Mouse (Mus musculus): Measurements from ENCODE around the gene Bcl2l1. TPM values are rescaled to one million over a fixed set of nuclear protein-coding genes. Genes with fewer than 3 reads are reported as not detected.

Bcl2l1 gene
- polyA plus RNA-seq, 1 experiment from 2014 or later = 110 TPM

DNA sequence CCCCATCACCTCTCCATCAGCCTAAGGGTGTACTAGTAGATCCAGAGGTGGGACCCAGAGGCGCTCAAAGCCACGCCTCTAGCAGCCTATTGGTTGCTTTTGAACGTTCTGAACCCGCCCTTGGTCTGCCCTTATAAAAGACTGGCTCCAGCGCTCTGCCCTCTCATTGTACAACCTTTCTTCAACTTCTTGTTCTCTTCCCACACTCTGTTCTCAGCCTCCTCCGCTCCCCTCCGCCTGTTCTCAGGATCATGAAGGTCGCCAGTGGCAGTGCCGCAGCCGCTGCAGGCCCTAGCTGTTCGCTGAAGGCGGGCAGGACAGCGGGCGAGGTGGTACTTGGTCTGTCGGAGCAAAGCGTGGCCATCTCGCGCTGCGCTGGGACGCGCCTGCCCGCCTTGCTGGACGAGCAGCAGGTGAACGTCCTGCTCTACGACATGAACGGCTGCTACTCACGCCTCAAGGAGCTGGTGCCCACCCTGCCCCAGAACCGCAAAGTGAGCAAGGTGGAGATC is 95.4 kb downstream of the Bcl2l1 start, which contains the start of gene Id1:
Gene Id1, plus strand, starts transcription at position 162 of the 512 bp plus-strand sequence.
- Histone ChIP-seq H3K36me3 (peaks cover 8% of the 10 kb centered on the region; the same call in 1 of the 2 replicates), H3K9me3 (no peaks in the 10 kb centered on the region), H3K4me2 (peak within 1 kb of the TSS; percentile 93), H3K4me3 (replicated peaks) (peak within 1 kb of the TSS; percentile 91), H3K27me3 (no peaks in the 10 kb centered on the region), H3K27ac (peak within 1 kb of the TSS; percentile 99), H3K4me1 (replicated peaks) (peaks cover 54% of the 10 kb centered on the region), H3K9ac (replicated peaks) (peak within 1 kb of the TSS; percentile 98)
- under 1% methylated on average over 28 of the region's 28 CpGs for WGBS
- peak; percentile 66 for ATAC-seq (ENCODE audit: insufficient number of reproducible peaks, insufficient read depth, low FRiP score, low TSS enrichment, low read depth)

DNA sequence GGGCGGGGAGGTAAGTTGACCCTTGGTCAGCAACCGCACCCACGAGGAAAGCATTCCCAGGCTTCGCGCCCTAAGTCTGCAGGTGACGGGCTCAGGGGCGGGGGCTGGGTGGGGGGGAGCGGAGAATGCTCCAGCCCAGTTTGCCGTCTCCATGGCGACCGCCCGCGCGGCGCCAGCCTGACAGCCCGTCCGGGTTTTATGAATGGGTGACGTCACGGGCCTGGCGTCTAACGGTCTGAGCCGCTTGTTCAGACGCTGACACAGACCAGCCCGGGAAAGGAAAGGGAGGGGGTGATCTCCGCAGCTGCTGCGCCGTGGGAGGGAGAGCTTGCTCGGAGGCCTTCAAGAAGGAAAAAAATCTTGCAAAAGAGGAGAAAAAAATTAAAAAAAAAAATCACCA is 96.5 kb downstream of the Bcl2l1 start:
- Histone ChIP-seq H3K4me1 (replicated peaks) (peaks cover 52% of the 10 kb centered on the region), H3K9ac (replicated peaks) (peak overlapping the region; percentile 52; the same call in 1 of the 2 replicates)
- ATAC-seq (ENCODE audit: insufficient number of reproducible peaks, insufficient read depth, low FRiP score, low TSS enrichment, low read depth) = peak; percentile 75

DNA sequence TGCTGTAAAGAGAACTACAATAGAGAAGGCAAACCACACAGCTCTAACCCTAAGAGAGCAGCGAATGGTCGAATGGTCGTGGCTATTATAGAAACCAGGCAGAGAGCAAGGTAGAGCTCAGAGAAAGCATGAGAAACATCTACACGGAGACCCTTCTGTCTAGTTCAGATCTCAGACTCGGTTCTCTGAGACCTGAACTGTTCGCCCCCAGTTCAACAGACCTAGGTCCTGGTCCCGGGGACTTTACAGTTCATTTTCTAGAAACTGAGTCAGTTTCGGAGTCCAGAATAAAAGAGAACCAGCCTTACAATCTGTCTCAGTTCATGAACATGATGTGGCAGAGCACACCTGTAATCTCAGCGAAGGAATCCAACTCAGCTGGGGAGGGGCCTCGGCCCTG is 97.0 kb downstream of the Bcl2l1 start:
- H3K9me3 ChIP-seq = no peaks in the 10 kb centered on the region
- peak overlapping the region; percentile 99 for H3K27ac ChIP-seq
- peak overlapping the region; percentile 91 for H3K4me3 ChIP-seq (replicated peaks)
- peaks cover 8% of the 10 kb centered on the region; the same call in 1 of the 2 replicates for H3K36me3 ChIP-seq
- peak overlapping the region; percentile 93 for H3K4me2 ChIP-seq
- no peak overlapping the region for H3K9ac ChIP-seq (replicated peaks)
- ATAC-seq (ENCODE audit: insufficient number of reproducible peaks, insufficient read depth, low FRiP score, low TSS enrichment, low read depth) = no peak
- H3K4me1 ChIP-seq (replicated peaks) = peaks cover 52% of the 10 kb centered on the region
- H3K27me3 ChIP-seq = no peaks in the 10 kb centered on the region
- WGBS = 8% methylated on average over 10 of the region's 10 CpGs

More for the DNA sequence above, 96.5 kb downstream of the Bcl2l1 start:
- under 1% methylated on average over 28 of the region's 28 CpGs for WGBS
- H3K4me3 ChIP-seq (replicated peaks) = peak overlapping the region; percentile 91
- H3K4me2 ChIP-seq = peak overlapping the region; percentile 93
- H3K27ac ChIP-seq = peak overlapping the region; percentile 99
- H3K27me3 ChIP-seq = no peaks in the 10 kb centered on the region
- H3K9me3 ChIP-seq = no peaks in the 10 kb centered on the region
- peaks cover 8% of the 10 kb centered on the region; the same call in 1 of the 2 replicates for H3K36me3 ChIP-seq

DNA sequence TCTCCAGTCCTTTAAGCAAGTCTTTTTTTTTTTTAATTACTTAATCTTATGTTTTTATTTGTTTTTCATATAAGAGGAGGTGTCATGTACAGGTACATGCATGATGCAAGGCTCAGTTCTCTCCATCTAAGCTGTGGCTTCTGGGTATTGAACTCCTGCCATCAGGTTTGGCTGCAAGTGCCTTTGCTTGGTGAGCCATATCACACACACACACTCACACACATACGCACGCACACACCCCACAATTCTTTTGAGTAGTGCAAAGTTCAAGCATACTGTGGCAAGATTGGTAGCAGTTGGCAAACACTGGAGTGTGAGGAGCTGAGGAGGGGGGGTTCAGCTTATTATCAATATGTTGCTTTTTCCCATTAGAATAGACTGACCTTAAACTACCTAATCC is 98.3 kb downstream of the Bcl2l1 start:
- no peak overlapping the region for H3K4me2 ChIP-seq
- no peak for ATAC-seq (ENCODE audit: insufficient number of reproducible peaks, insufficient read depth, low FRiP score, low TSS enrichment, low read depth)
- no peak overlapping the region for H3K27ac ChIP-seq
- no peaks in the 10 kb centered on the region for H3K9me3 ChIP-seq
- H3K36me3 ChIP-seq = peaks cover 8% of the 10 kb centered on the region; the same call in 1 of the 2 replicates
- H3K27me3 ChIP-seq = no peaks in the 10 kb centered on the region
- H3K9ac ChIP-seq (replicated peaks) = no peak overlapping the region
- peaks cover 59% of the 10 kb centered on the region for H3K4me1 ChIP-seq (replicated peaks)
- H3K4me3 ChIP-seq (replicated peaks) = no peak overlapping the region
- WGBS = 93% methylated on average over 2 of the region's 2 CpGs

Small RNA genes lying within 50 kb of the gene (microRNA-seq; reads per million reads assigned to microRNA genes)
- gene Gm23802 (not detected), gene Mir5622 (0.93 reads per million)

Other genes with a start within 250 kb of the Bcl2l1 start
- gene Defb45, start 232.3 kb downstream of the Bcl2l1 start, polyA plus RNA-seq (2016; fragmentation: Nextera tagmentation; extraction: Ambion mirVana) = not detected in 2 replicates
- gene Defb36, start 227.4 kb downstream of the Bcl2l1 start, polyA plus RNA-seq (2016; fragmentation: Nextera tagmentation; extraction: Ambion mirVana) = not detected in 2 replicates
- not detected in 2 replicates for gene Defb25, start 208.7 kb downstream of the Bcl2l1 start, polyA plus RNA-seq (2016; fragmentation: Nextera tagmentation; extraction: Ambion mirVana)
- 0.87 and 1.1 TPM in 2 replicates for gene Rem1, start 204.8 kb downstream of the Bcl2l1 start, polyA plus RNA-seq (2016; fragmentation: Nextera tagmentation; extraction: Ambion mirVana)
- 129 and 135 TPM in 2 replicates for gene H13, start 162.3 kb downstream of the Bcl2l1 start, polyA plus RNA-seq (2016; fragmentation: Nextera tagmentation; extraction: Ambion mirVana)
- 36.3 and 39.2 TPM in 2 replicates for gene Mcts2, start 144.7 kb downstream of the Bcl2l1 start, polyA plus RNA-seq (2016; fragmentation: Nextera tagmentation; extraction: Ambion mirVana)
- 299 and 330 TPM in 2 replicates for gene Id1, start 95.5 kb downstream of the Bcl2l1 start, polyA plus RNA-seq (2016; fragmentation: Nextera tagmentation; extraction: Ambion mirVana)
- gene Cox4i2, start 77.6 kb downstream of the Bcl2l1 start, polyA plus RNA-seq (2016; fragmentation: Nextera tagmentation; extraction: Ambion mirVana) = 29.9 and 30.6 TPM in 2 replicates
- 110 and 114 TPM in 2 replicates for gene Tpx2, start 16.2 kb upstream of the Bcl2l1 start, polyA plus RNA-seq (2016; fragmentation: Nextera tagmentation; extraction: Ambion mirVana)
- not detected in 2 replicates for gene Mylk2, start 79.6 kb upstream of the Bcl2l1 start, polyA plus RNA-seq (2016; fragmentation: Nextera tagmentation; extraction: Ambion mirVana)
- gene Foxs1, start 101.5 kb upstream of the Bcl2l1 start, polyA plus RNA-seq (2016; fragmentation: Nextera tagmentation; extraction: Ambion mirVana) = 0.27 TPM in 1 of 2 replicates, not detected in the other
- gene Dusp15, start 120.0 kb upstream of the Bcl2l1 start, polyA plus RNA-seq (2016; fragmentation: Nextera tagmentation; extraction: Ambion mirVana) = 0.60 and 1.00 TPM in 2 replicates
- gene Ttll9, start 130.8 kb upstream of the Bcl2l1 start, polyA plus RNA-seq (2016; fragmentation: Nextera tagmentation; extraction: Ambion mirVana) = 0.19 and 0.35 TPM in 2 replicates
- gene Pdrg1, start 183.7 kb upstream of the Bcl2l1 start, polyA plus RNA-seq (2016; fragmentation: Nextera tagmentation; extraction: Ambion mirVana) = 95.4 and 104 TPM in 2 replicates
- gene Xkr7, start 200.1 kb upstream of the Bcl2l1 start, polyA plus RNA-seq (2016; fragmentation: Nextera tagmentation; extraction: Ambion mirVana) = not detected in 2 replicates
- gene Ccm2l, start 234.2 kb upstream of the Bcl2l1 start, polyA plus RNA-seq (2016; fragmentation: Nextera tagmentation; extraction: Ambion mirVana) = 2.5 and 3.0 TPM in 2 replicates